ENCODE assay signal across 34 mouse cellular contexts in genomic region chrX:36530251-36530650, GRCm38 (mm10). TPM values are rescaled to one million over a fixed set of nuclear protein-coding genes. Genes with fewer than 3 reads are reported as not detected.
"Had no signal": no experiment of that assay in that cellular context is flagged by ENCODE, and none has a peak within 500 bp of the region (broad histone marks: within the 10 kb centered on the region; RNA-seq: fewer than 3 reads in every experiment).

No protein-coding gene starts in this region.

- H3K27ac ChIP-seq: heart, embryonic 13.5 days; heart, embryonic 15.5 days; hindbrain, embryonic 13.5 days; hindbrain, embryonic 15.5 days; hindbrain, postnatal 0 days; limb, embryonic 13.5 days; limb, embryonic 15.5 days; liver, embryonic 12.5 days; liver, embryonic 14.5 days had no signal

- H3K9me3 ChIP-seq: heart, embryonic 13.5 days; heart, embryonic 15.5 days; hindbrain, embryonic 13.5 days; hindbrain, embryonic 15.5 days; limb, embryonic 13.5 days; limb, embryonic 15.5 days; liver, embryonic 12.5 days had no signal

- H3K36me3 ChIP-seq: heart, embryonic 13.5 days; heart, embryonic 15.5 days; hindbrain, embryonic 13.5 days; hindbrain, embryonic 15.5 days; limb, embryonic 13.5 days; limb, embryonic 15.5 days; liver, embryonic 12.5 days had no signal

- DNase-seq: forebrain, postnatal 0 days; gastrocnemius, postnatal 14 days; gastrocnemius, postnatal 36 days; kidney, adult 11 months; kidney, postnatal 36 days; layer of hippocampus, adult 9-11 months; layer of hippocampus, postnatal 36 days; left cerebral cortex, postnatal 4 days; lung, adult 18-20 months had no signal

- H3K4me2 ChIP-seq: heart, embryonic 13.5 days; heart, embryonic 15.5 days; hindbrain, embryonic 13.5 days; hindbrain, embryonic 15.5 days; limb, embryonic 13.5 days; limb, embryonic 15.5 days; liver, embryonic 12.5 days had no signal

- H3K9ac ChIP-seq: forebrain, postnatal 0 days; heart, embryonic 13.5 days; heart, embryonic 15.5 days; hindbrain, embryonic 13.5 days; hindbrain, embryonic 15.5 days; limb, embryonic 13.5 days; limb, embryonic 15.5 days; liver, embryonic 12.5 days; liver, embryonic 14.5 days had no signal

- H3K4me1 ChIP-seq: heart, embryonic 13.5 days; heart, embryonic 15.5 days; hindbrain, embryonic 13.5 days; hindbrain, embryonic 15.5 days; limb, embryonic 13.5 days; limb, embryonic 15.5 days; liver, embryonic 12.5 days had no signal

- ATAC-seq: forebrain, postnatal 0 days; hindbrain, postnatal 0 days; intestine, embryonic 16.5 days; liver, embryonic 12.5 days had no signal

- H3K27me3 ChIP-seq: heart, embryonic 13.5 days; heart, embryonic 15.5 days; hindbrain, embryonic 13.5 days; hindbrain, embryonic 15.5 days; limb, embryonic 13.5 days; limb, embryonic 15.5 days; liver, embryonic 12.5 days had no signal

- H3K4me3 ChIP-seq: heart, embryonic 13.5 days; heart, embryonic 15.5 days; hindbrain, embryonic 13.5 days; hindbrain, embryonic 15.5 days; limb, embryonic 13.5 days; limb, embryonic 15.5 days; liver, embryonic 12.5 days had no signal

RNA-seq across cellular contexts. Expression of gene Gm14569, which starts 38.6 kb away (rescaled TPM):
- total RNA-seq: gastrocnemius, adult 18-20 months; gastrocnemius, adult 8-10 months; gastrocnemius, postnatal 14 days; gastrocnemius, postnatal 36 days; heart, adult 18-20 months; heart, postnatal 25 days; hematopoietic stem cell, adult 5-6 weeks; left cerebral cortex, postnatal 4 days; liver, adult 2 months had no signal
- polyA plus RNA-seq: forebrain, postnatal 0 days; gonadal fat pad, adult 2 months; heart, embryonic 13.5 days; heart, embryonic 15.5 days; heart, postnatal 0 days; hindbrain, embryonic 11.5 days; hindbrain, embryonic 13.5 days; hindbrain, embryonic 15.5 days; hindbrain, postnatal 0 days; intestine, embryonic 14.5 days; intestine, embryonic 16.5 days; kidney, embryonic 14.5 days; kidney, embryonic 16.5 days; large intestine, adult 2 months; limb, embryonic 11.5 days; limb, embryonic 13.5 days; limb, embryonic 15.5 days; liver, adult 2 months; liver, embryonic 12.5 days; liver, embryonic 14.5 days; liver, embryonic 16.5 days had no signal
